Comparison of ENCODE assay signal across 32 mouse cellular contexts in the genomic region with DNA sequence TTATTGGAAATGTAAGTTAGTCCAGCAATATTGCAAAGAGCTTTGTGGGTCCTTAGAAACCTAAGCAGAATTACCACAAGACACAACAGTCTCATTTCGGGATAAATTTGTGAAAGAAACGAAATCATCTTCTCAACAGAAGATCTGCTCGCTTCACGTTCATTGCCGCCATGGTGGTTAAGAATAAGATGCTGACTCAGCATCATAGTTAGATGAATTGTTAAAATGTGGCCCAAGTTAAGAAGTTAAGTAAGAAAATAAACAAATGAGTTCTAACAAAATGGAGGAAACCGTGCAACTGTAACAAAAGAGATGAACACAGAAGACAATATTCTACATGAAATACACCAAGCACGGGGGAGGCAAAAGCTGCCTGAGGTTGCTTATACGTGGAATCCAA.
"Had no signal": no experiment of that assay in that cellular context is flagged by ENCODE, and none has a peak within 500 bp of the region (broad histone marks: within the 10 kb centered on the region; RNA-seq: fewer than 3 reads in every experiment).

No protein-coding gene starts in this region.

- H3K4me1 ChIP-seq: limb, embryonic 10.5 days; limb, embryonic 12.5 days; limb, embryonic 13.5 days; limb, embryonic 15.5 days; liver, embryonic 12.5 days; liver, embryonic 13.5 days; liver, embryonic 15.5 days; lung, embryonic 15.5 days; megakaryocyte, embryonic 14.5 days; midbrain, embryonic 10.5 days; midbrain, embryonic 12.5 days; midbrain, embryonic 13.5 days; midbrain, embryonic 15.5 days; neural tube, embryonic 12.5 days had no signal

- H3K9ac ChIP-seq: limb, embryonic 12.5 days; limb, embryonic 13.5 days; limb, embryonic 15.5 days; liver, embryonic 12.5 days; liver, embryonic 13.5 days; liver, embryonic 14.5 days; liver, embryonic 15.5 days; liver, postnatal 0 days; lung, embryonic 14.5 days; lung, embryonic 15.5 days; midbrain, embryonic 12.5 days; midbrain, embryonic 13.5 days; midbrain, embryonic 15.5 days; neural tube, embryonic 12.5 days had no signal

- H3K4me3 ChIP-seq: limb, embryonic 10.5 days; limb, embryonic 12.5 days; limb, embryonic 13.5 days; limb, embryonic 15.5 days; liver, embryonic 12.5 days; liver, embryonic 13.5 days; liver, embryonic 15.5 days; lung, embryonic 15.5 days; megakaryocyte, embryonic 14.5 days; midbrain, embryonic 10.5 days; midbrain, embryonic 12.5 days; midbrain, embryonic 13.5 days; midbrain, embryonic 15.5 days; myocyte; neural tube, embryonic 12.5 days had no signal

- H3K9me3 ChIP-seq: limb, embryonic 10.5 days; limb, embryonic 12.5 days; limb, embryonic 13.5 days; limb, embryonic 15.5 days; liver, embryonic 12.5 days; liver, embryonic 13.5 days; liver, embryonic 15.5 days; lung, embryonic 15.5 days; megakaryocyte, embryonic 14.5 days; midbrain, embryonic 10.5 days; midbrain, embryonic 12.5 days; midbrain, embryonic 13.5 days; midbrain, embryonic 15.5 days; neural tube, embryonic 12.5 days had no signal

- H3K27ac ChIP-seq: limb, embryonic 10.5 days; limb, embryonic 12.5 days; limb, embryonic 13.5 days; limb, embryonic 15.5 days; liver, embryonic 12.5 days; liver, embryonic 13.5 days; liver, embryonic 14.5 days; liver, embryonic 15.5 days; lung, embryonic 15.5 days; macrophage; midbrain, embryonic 10.5 days; midbrain, embryonic 12.5 days; midbrain, embryonic 13.5 days; midbrain, embryonic 15.5 days; neural tube, embryonic 12.5 days had no signal

- H3K4me2 ChIP-seq: limb, embryonic 12.5 days; limb, embryonic 13.5 days; limb, embryonic 15.5 days; liver, embryonic 11.5 days; liver, embryonic 12.5 days; liver, embryonic 13.5 days; liver, embryonic 15.5 days; lung, embryonic 14.5 days; lung, embryonic 15.5 days; midbrain, embryonic 11.5 days; midbrain, embryonic 12.5 days; midbrain, embryonic 13.5 days; midbrain, embryonic 15.5 days; neural tube, embryonic 12.5 days had no signal

- H3K36me3 ChIP-seq: limb, embryonic 10.5 days; limb, embryonic 12.5 days; limb, embryonic 13.5 days; limb, embryonic 15.5 days; liver, embryonic 12.5 days; liver, embryonic 13.5 days; liver, embryonic 15.5 days; lung, embryonic 15.5 days; midbrain, embryonic 10.5 days; midbrain, embryonic 12.5 days; midbrain, embryonic 13.5 days; midbrain, embryonic 15.5 days; neural tube, embryonic 12.5 days had no signal

- DNase-seq: left cerebral cortex, postnatal 4 days; liver; liver, embryonic 13.5 days; liver, postnatal 0 days; lung, adult 18-20 months; lung, adult 2 months; lung, embryonic 14.5 days; lung, postnatal 10 days; lung, postnatal 14 days; lung, postnatal 36 days; lung, postnatal 4 days; midbrain, embryonic 14.5 days had no signal

- ATAC-seq: liver, embryonic 12.5 days; liver, postnatal 0 days; lung, postnatal 0 days; midbrain, embryonic 13.5 days; midbrain, embryonic 15.5 days; midbrain, embryonic 16.5 days had no signal

- H3K27me3 ChIP-seq: limb, embryonic 12.5 days; limb, embryonic 13.5 days; limb, embryonic 15.5 days; liver, embryonic 12.5 days; liver, embryonic 13.5 days; liver, embryonic 15.5 days; lung, embryonic 15.5 days; megakaryocyte, embryonic 14.5 days; midbrain, embryonic 12.5 days; midbrain, embryonic 13.5 days; midbrain, embryonic 15.5 days; neural tube, embryonic 12.5 days had no signal
